Mouse (Mus musculus) embryonic fibroblast, embryonic 13.5 days (primary cell): ENCODE measurements at regions not wholly inside any gene's neighbourhood (a gene's known extent, or its start where the extent isn't known, plus 50 kb on each side); places are given as distances from the start of the nearest gene placed in this dataset.

Experiments used
- CTCF ChIP-seq: IDR thresholded peaks from 2 replicates; pipeline ENCODE4 v1.5.1; 2011; ENCODE audit warnings: mild to moderate bottlenecking, control low read depth, low read length, moderate library complexity, borderline replicate concordance; ENCODE audit not compliant: insufficient read depth
- POLR2A ChIP-seq: IDR thresholded peaks from 2 replicates; pipeline ENCODE4 v1.6.1; 2011; ENCODE audit warnings: low read depth, mild to moderate bottlenecking, control low read depth, low read length, moderate library complexity

- TF ChIP-seq POLR2A (no peak), CTCF (no peak)
These were observed 598.9 kb upstream of the Lcorl start for GRCm38 (mm10) chr5:46456356-46456755.
